Mouse (Mus musculus): Measurements from ENCODE around the gene Pnpla3.

DNA sequence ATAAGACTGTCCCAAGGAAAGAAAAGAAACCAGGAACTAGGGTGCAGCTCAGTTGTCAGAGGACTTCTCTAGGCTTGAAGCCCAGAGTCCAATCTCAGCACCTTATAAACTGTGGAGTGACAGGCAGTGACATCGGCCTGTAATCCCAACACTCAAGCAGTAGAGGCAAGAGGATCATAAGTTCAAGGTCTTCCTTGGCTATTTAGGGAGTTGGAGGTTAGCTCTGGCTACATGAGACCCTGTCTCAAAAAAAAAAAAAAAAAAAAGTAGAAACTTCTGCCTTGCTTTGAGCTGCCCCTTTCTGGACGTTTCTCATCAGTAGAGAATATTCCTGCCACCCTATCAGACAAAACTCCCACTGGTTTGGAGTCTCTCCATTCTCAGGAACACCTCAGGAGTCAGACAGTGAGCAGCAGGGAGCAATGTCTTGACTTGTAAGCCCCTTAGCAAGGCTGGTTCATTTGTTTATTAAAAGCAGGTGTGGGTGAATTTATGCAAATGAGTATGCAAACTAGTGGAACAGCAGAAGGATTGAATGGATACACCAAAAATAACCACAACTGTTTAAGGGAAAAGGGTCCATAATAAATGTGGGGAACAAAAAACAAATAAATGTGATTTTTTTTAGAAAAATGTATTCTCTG, 21.4 kb downstream of the Pnpla3 start:
- no peak for TF ChIP-seq CTCF (IDR thresholded peaks at IDR 0.05; ENCODE audit: control insufficient read depth, insufficient read depth, insufficient replicate concordance, low read depth, low read length)
- no peak for TF ChIP-seq POLR2A (IDR thresholded peaks at IDR 0.05; ENCODE audit: control insufficient read depth, low read depth, low read length)
